In genomic region chr8:78509273-78510031, GRCm38 (mm10) we compare ENCODE assay signal across 8 mouse cellular contexts. TPM values are rescaled to one million over a fixed set of nuclear protein-coding genes. Genes with fewer than 3 reads are reported as not detected.
DNase-seq lines count a peak whose midpoint lies in the region; ATAC-seq and TF ChIP-seq lines count a peak whose summit lies in the region.

Gene Slc10a7, plus strand, starts transcription at chr8:78509346.

- no peaks in the 10 kb centered on the region for H3K27me3 ChIP-seq in forebrain, embryonic 14.5 days (replicated peaks; ENCODE audit: control insufficient read depth, insufficient read depth, low read length)
- no peaks in the 10 kb centered on the region for H3K27me3 ChIP-seq in neural tube, embryonic 15.5 days (replicated peaks)

- peaks cover 10% of the 10 kb centered on the region for H3K36me3 ChIP-seq in forebrain, embryonic 14.5 days (ENCODE audit: control insufficient read depth, insufficient read depth, low read length)
- peaks cover 11% of the 10 kb centered on the region for H3K36me3 ChIP-seq in neural tube, embryonic 15.5 days

- peaks cover 10% of the 10 kb centered on the region for H3K4me1 ChIP-seq in forebrain, embryonic 14.5 days (ENCODE audit: control insufficient read depth, insufficient read depth, low read length)
- peaks cover 9% of the 10 kb centered on the region; the same call in 1 of the 2 replicates for H3K4me1 ChIP-seq in lung, adult 2 months (ENCODE audit: control insufficient read depth, insufficient read depth, low read length)
- H3K4me1 ChIP-seq in neural tube, embryonic 15.5 days = peaks cover 22% of the 10 kb centered on the region

- H3K9me3 ChIP-seq in forebrain, embryonic 14.5 days (replicated peaks; ENCODE audit: control insufficient read depth, low read length) = no peaks in the 10 kb centered on the region; the same call in 1 of the 2 replicates
- no peaks in the 10 kb centered on the region for H3K9me3 ChIP-seq in neural tube, embryonic 15.5 days (replicated peaks)

- peak within 1 kb of the TSS; percentile 95 for H3K4me3 ChIP-seq in forebrain, embryonic 14.5 days (ENCODE audit: low read depth, low read length)
- H3K4me3 ChIP-seq in lung, adult 2 months (replicated peaks; ENCODE audit: extremely low read depth, low read depth, low read length) = peak within 1 kb of the TSS; percentile 88
- peak within 1 kb of the TSS; percentile 92 for H3K4me3 ChIP-seq in neural tube, embryonic 15.5 days (replicated peaks)

- peak within 1 kb of the TSS; percentile 98 for H3K9ac ChIP-seq in forebrain, embryonic 14.5 days (ENCODE audit: low read length)
- peak within 1 kb of the TSS; percentile 93 for H3K9ac ChIP-seq in neural tube, embryonic 15.5 days (replicated peaks)

- under 1% methylated on average over 50 of the region's 51 CpGs for WGBS in forebrain, embryonic 14.5 days
- under 1% methylated on average over 51 of the region's 51 CpGs for WGBS in lung, adult 2 months
- WGBS in neural tube, embryonic 15.5 days = under 1% methylated on average over 51 of the region's 51 CpGs

- peak within 1 kb of the TSS; percentile 96 for H3K27ac ChIP-seq in forebrain, embryonic 14.5 days (ENCODE audit: low read depth, low read length)
- H3K27ac ChIP-seq in neural tube, embryonic 15.5 days (replicated peaks) = peak within 1 kb of the TSS; percentile 100

- peak within 1 kb of the TSS; percentile 91 for H3K4me2 ChIP-seq in forebrain, embryonic 14.5 days (ENCODE audit: low read length)
- H3K4me2 ChIP-seq in neural tube, embryonic 15.5 days = peak within 1 kb of the TSS; percentile 93

- intact Hi-C loops in heart, postnatal 14 days (cut with DNase I) = loop anchor here (2.0 to 5.0 kb wide), 3 partner anchors 138 to 313 kb away; partner anchors contain the start of gene Lsm6

- DNase-seq in ES-CJ7 (ENCODE audit: low read depth, low spot score) = peak; percentile 96
- DNase-seq in cerebellum, adult 11 months = peak; percentile 84
- DNase-seq in forebrain, embryonic 14.5 days (ENCODE audit: low spot score) = peak; percentile 93
- peak; percentile 84 to 86 for DNase-seq in heart, postnatal 14 days
- peak; percentile 90 for DNase-seq in layer of hippocampus, adult 11-12 months (ENCODE audit: low spot score)
- DNase-seq in lung, adult 2 months = peak; percentile 80
- peak; percentile 87 for DNase-seq in testis, postnatal 10 days (ENCODE audit: low spot score)

- TF ChIP-seq CTCF in lung, adult 2 months (IDR thresholded peaks at IDR 0.05; ENCODE audit: insufficient read depth, low read length) = no peak

- ATAC-seq in forebrain, embryonic 14.5 days = peak; percentile 97
- ATAC-seq in neural tube, embryonic 15.5 days (ENCODE audit: low FRiP score) = peak; percentile 97

- no peak for TF ChIP-seq POLR2A in lung, adult 2 months (IDR thresholded peaks at IDR 0.05; ENCODE audit: borderline replicate concordance, extremely low read depth, low read depth, low read length)

RNA-seq across cellular contexts. Expression of gene Slc10a7, which starts in this region (rescaled TPM):
- 5.2 and 6.8 TPM in 2 replicates for polyA plus RNA-seq in forebrain, embryonic 14.5 days (2014; fragmentation: Nextera tagmentation; extraction: Ambion mirVana)
- 1 to 10 TPM; 7.6 to 9.0 TPM for total RNA-seq in heart, postnatal 14 days (2021)
- 9.1 and 14.1 TPM in 2 replicates for polyA plus RNA-seq in lung, adult 2 months (2012; rRNA removed)
- polyA plus RNA-seq in neural tube, embryonic 15.5 days (2015; fragmentation: Nextera tagmentation; extraction: Ambion mirVana) = 10.2 and 10.7 TPM in 2 replicates

Comparison
In these comparisons a context has a peak if more than half of its experiments do, and no peak if none do; other contexts are left out.
1. Peak in every context shown above with its lines: DNase-seq, ATAC-seq, H3K4me3 ChIP-seq and H3K27ac ChIP-seq.